Mouse (Mus musculus) liver, embryonic 12.5 days (tissue): ENCODE measurements at regions not wholly inside any gene's neighbourhood (a gene's known extent, or its start where the extent isn't known, plus 50 kb on each side); places are given as distances from the start of the nearest gene placed in this dataset.
"Not testable (repeated sequence)": the region's sequence is repeated elsewhere in the genome, so short reads cannot be mapped to it uniquely, and the experiment has no call there.

ENCODE experiments used
- ATAC-seq: fragments of 200-750 bp; cut with Nextera tagmentation; 2 replicates; pipeline ENCODE4 v1.8.0; 2017; ENCODE audit warnings: moderate number of reproducible peaks, mild to moderate bottlenecking, moderate library complexity
- H3K27ac ChIP-seq: fragments of 300-500 bp; sonication (generic); 2 replicates; pipeline ENCODE4 v1.5.1; 2016; ENCODE audit warnings: mild to moderate bottlenecking
- H3K27me3 ChIP-seq: fragments of 300-500 bp; sonication (generic); replicated peaks from 2 replicates; pipeline ENCODE4 v1.6.1; 2016; ENCODE audit warnings: mild to moderate bottlenecking, moderate library complexity
- H3K36me3 ChIP-seq: fragments of 300-500 bp; sonication (generic); 2 replicates; pipeline ENCODE4 v1.6.1; 2016; ENCODE audit warnings: mild to moderate bottlenecking, moderate library complexity
- H3K4me1 ChIP-seq: fragments of 300-500 bp; sonication (generic); 2 replicates; pipeline ENCODE4 v1.6.1; 2016
- H3K4me2 ChIP-seq: fragments of 300-500 bp; sonication (generic); 2 replicates; pipeline ENCODE4 v1.6.1; 2016; ENCODE audit warnings: mild to moderate bottlenecking, moderate library complexity
- H3K4me3 ChIP-seq: fragments of 300-500 bp; sonication (generic); 2 replicates; pipeline ENCODE4 v1.5.1; 2016; ENCODE audit warnings: mild to moderate bottlenecking, moderate library complexity
- H3K9ac ChIP-seq: fragments of 300-500 bp; sonication (generic); 2 replicates; pipeline ENCODE4 v1.6.1; 2016; ENCODE audit warnings: mild to moderate bottlenecking, moderate library complexity
- H3K9me3 ChIP-seq: fragments of 300-500 bp; sonication (generic); replicated peaks from 2 replicates; pipeline ENCODE4 v1.6.1; 2016; ENCODE audit warnings: mild to moderate bottlenecking, moderate library complexity
- WGBS: fragments of 180-500 bp; shearing (Covaris S2); methylation state at CpG from one replicate; pipeline ENCODE4 v1.1.7; 2016; ENCODE audit not compliant: insufficient replicate concordance; 5-methylcytosine and 5-hydroxymethylcytosine counted together

GRCm38 (mm10) chr5:6590058-6590457 lies 713.9 kb upstream of the Tex47 start:
- H3K36me3 ChIP-seq: no peaks in the 10 kb centered on the region
- H3K4me2 ChIP-seq: no peak overlapping the region
- ATAC-seq: no peak
- no peaks in the 10 kb centered on the region for H3K27me3 ChIP-seq
- 57% methylated on average over 4 of the region's 4 CpGs for WGBS
- H3K4me3 ChIP-seq: no peak overlapping the region
- no peak overlapping the region for H3K27ac ChIP-seq
- H3K4me1 ChIP-seq: no peaks in the 10 kb centered on the region
- H3K9ac ChIP-seq: no peak overlapping the region
- no peaks in the 10 kb centered on the region for H3K9me3 ChIP-seq

- not testable (repeated sequence) for H3K27ac ChIP-seq, H3K4me2 ChIP-seq, H3K9ac ChIP-seq, H3K36me3 ChIP-seq, H3K9me3 ChIP-seq, H3K4me3 ChIP-seq, H3K27me3 ChIP-seq, ATAC-seq, H3K4me1 ChIP-seq
- WGBS: 62% methylated on average over 3 of the region's 3 CpGs
Observed at GRCm38 (mm10) chr5:6611151-6611550, 692.8 kb upstream of the Tex47 start.

- H3K4me3 ChIP-seq: no peak overlapping the region
- ATAC-seq: no peak
- H3K9ac ChIP-seq: no peak overlapping the region
- H3K4me2 ChIP-seq: no peak overlapping the region
- H3K4me1 ChIP-seq: no peaks in the 10 kb centered on the region
- 57% methylated on average over 3 of the region's 3 CpGs for WGBS
- no peaks in the 10 kb centered on the region for H3K9me3 ChIP-seq
- H3K27me3 ChIP-seq: no peaks in the 10 kb centered on the region
- no peaks in the 10 kb centered on the region for H3K36me3 ChIP-seq
- no peak overlapping the region for H3K27ac ChIP-seq
Observed at GRCm38 (mm10) chr5:6644869-6645268, 659.0 kb upstream of the Tex47 start.

- H3K9me3 ChIP-seq, H3K9ac ChIP-seq, H3K36me3 ChIP-seq, H3K27ac ChIP-seq, H3K4me3 ChIP-seq, H3K4me1 ChIP-seq, H3K4me2 ChIP-seq, ATAC-seq, H3K27me3 ChIP-seq: not testable (repeated sequence)
- 47% methylated on average over 3 of the region's 3 CpGs for WGBS
Observed at GRCm38 (mm10) chr5:6676211-6676610, 627.7 kb upstream of the Tex47 start.

- no peak for ATAC-seq
- Histone ChIP-seq H3K36me3 (no peaks in the 10 kb centered on the region), H3K9ac (no peak overlapping the region), H3K4me1 (no peaks in the 10 kb centered on the region), H3K9me3 (no peaks in the 10 kb centered on the region), H3K4me2 (no peak overlapping the region), H3K27me3 (no peaks in the 10 kb centered on the region), H3K27ac (no peak overlapping the region), H3K4me3 (no peak overlapping the region)
- WGBS: 46% methylated on average over 4 of the region's 4 CpGs
Observed at GRCm38 (mm10) chr5:6709668-6710309, 594.1 kb upstream of the Tex47 start.

GRCm38 (mm10) chr5:6716179-6716578 lies 587.7 kb upstream of the Tex47 start:
- peak; percentile 100 for ATAC-seq

GRCm38 (mm10) chr5:6716630-6717029 lies 587.3 kb upstream of the Tex47 start:
- Histone ChIP-seq H3K9me3 (no peaks in the 10 kb centered on the region), H3K27me3 (no peaks in the 10 kb centered on the region), H3K9ac (no peak overlapping the region), H3K36me3 (no peaks in the 10 kb centered on the region), H3K4me3 (no peak overlapping the region), H3K27ac (no peak overlapping the region), H3K4me1 (no peaks in the 10 kb centered on the region), H3K4me2 (no peak overlapping the region)
- 62% methylated on average over 1 of the region's 1 CpGs for WGBS
- ATAC-seq: peak; percentile 71; the same call in 1 of the 2 replicates

More at GRCm38 (mm10) chr5:6716179-6716578, 587.7 kb upstream of the Tex47 start:
- H3K4me2 ChIP-seq: 0 out of 2 replicates have a peak overlapping the region, but pooled peaks have one; percentile 2
- no peaks in the 10 kb centered on the region for H3K9me3 ChIP-seq
- H3K27me3 ChIP-seq: no peaks in the 10 kb centered on the region
- WGBS: 31% methylated on average over 1 of the region's 1 CpGs
- H3K27ac ChIP-seq: no peak overlapping the region
- H3K4me1 ChIP-seq: no peaks in the 10 kb centered on the region
- H3K9ac ChIP-seq: no peak overlapping the region
- no peaks in the 10 kb centered on the region for H3K36me3 ChIP-seq
- H3K4me3 ChIP-seq: no peak overlapping the region
